Mouse (Mus musculus): ENCODE data around the gene Diaph3. TPM values are rescaled to one million over a fixed set of nuclear protein-coding genes. Genes with fewer than 3 reads are reported as not detected.
A peak's percentile ranks its signal among the peaks of the same experiment; 100 is the strongest.

Gene Diaph3
- polyA plus RNA-seq, 1 experiment from 2014 or later = 7.4 TPM

DNA sequence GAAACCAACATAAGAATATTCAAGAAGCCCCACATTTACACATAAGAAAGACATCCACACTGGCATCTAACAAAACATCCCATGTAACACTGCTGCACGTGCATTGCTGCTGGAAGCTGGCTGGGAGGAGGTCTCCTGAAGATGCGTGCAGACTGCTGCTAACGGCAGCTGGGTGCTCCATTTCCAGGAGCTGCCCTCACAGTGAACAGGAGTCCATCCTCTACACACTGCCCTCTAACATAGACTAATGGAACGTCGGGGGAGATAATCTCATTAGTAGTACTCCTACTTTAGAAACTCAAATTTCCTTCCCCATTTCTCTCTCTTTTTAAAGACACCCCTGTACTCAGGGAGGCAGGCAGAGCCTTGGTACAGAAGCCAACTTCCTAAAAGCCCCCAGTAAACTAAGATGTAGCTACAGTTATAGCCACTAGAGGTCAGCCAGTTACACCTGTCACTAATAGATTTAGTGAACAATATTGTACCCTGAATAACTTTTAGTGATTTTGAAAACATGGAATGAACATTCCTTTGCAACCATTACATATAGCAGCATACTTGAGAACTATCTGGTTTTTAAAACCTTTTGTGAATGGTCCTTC lies 462.8 kb downstream of the Diaph3 start:
- H3K27me3 ChIP-seq (ENCODE audit: control insufficient read depth, insufficient read depth, low read length) = no peaks in the 10 kb centered on the region
- no peaks in the 10 kb centered on the region for H3K4me1 ChIP-seq (ENCODE audit: control insufficient read depth, insufficient read depth, low read length)
- no peak overlapping the region for H3K9ac ChIP-seq (ENCODE audit: low read length)
- no peak overlapping the region for H3K4me2 ChIP-seq
- no peaks in the 10 kb centered on the region for H3K36me3 ChIP-seq (ENCODE audit: control insufficient read depth, insufficient read depth, low read length)
- ATAC-seq (ENCODE audit: low FRiP score) = peak; percentile 38; the same call in 1 of the 2 replicates
- no peaks in the 10 kb centered on the region for H3K9me3 ChIP-seq (ENCODE audit: control insufficient read depth, low read length)
- H3K4me3 ChIP-seq (ENCODE audit: low read depth, low read length) = no peak overlapping the region
- 65% methylated on average over 5 of the region's 5 CpGs for WGBS
- no peak overlapping the region for H3K27ac ChIP-seq (ENCODE audit: low read depth, low read length)
- DNase-seq (ENCODE audit: low spot score, missing footprints) = peak; percentile 79

DNA sequence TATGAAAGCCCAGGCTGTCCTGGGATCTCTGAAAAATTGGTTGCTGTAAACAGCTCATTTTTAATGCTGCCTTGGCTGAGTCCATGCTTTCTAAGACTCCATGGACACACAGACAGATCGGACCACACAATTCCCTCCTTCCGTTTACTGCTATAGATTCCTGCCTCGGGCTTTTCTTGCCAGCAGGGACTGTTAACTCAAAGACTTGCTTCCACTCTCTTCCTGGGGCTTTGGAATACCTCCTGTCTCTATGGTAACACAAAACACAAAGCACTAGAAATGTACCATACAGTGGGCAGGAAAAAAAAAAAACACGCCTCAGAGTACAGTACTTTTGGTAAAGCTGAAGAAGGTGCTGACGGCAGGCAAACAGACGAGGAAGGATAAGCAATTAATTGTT lies 464.0 kb downstream of the Diaph3 start:
- H3K9me3 ChIP-seq (ENCODE audit: control insufficient read depth, low read length) = no peaks in the 10 kb centered on the region
- no peak overlapping the region for H3K27ac ChIP-seq (ENCODE audit: low read depth, low read length)
- H3K36me3 ChIP-seq (ENCODE audit: control insufficient read depth, insufficient read depth, low read length) = no peaks in the 10 kb centered on the region
- no peak overlapping the region for H3K9ac ChIP-seq (ENCODE audit: low read length)
- no peaks in the 10 kb centered on the region for H3K4me1 ChIP-seq (ENCODE audit: control insufficient read depth, insufficient read depth, low read length)
- DNase-seq (ENCODE audit: low spot score, missing footprints) (no peak), ATAC-seq (ENCODE audit: low FRiP score) (no peak)
- no peak overlapping the region for H3K4me2 ChIP-seq
- no peaks in the 10 kb centered on the region for H3K27me3 ChIP-seq (ENCODE audit: control insufficient read depth, insufficient read depth, low read length)
- 52% methylated on average over 6 of the region's 6 CpGs for WGBS
- H3K4me3 ChIP-seq (ENCODE audit: low read depth, low read length) = no peak overlapping the region

DNA sequence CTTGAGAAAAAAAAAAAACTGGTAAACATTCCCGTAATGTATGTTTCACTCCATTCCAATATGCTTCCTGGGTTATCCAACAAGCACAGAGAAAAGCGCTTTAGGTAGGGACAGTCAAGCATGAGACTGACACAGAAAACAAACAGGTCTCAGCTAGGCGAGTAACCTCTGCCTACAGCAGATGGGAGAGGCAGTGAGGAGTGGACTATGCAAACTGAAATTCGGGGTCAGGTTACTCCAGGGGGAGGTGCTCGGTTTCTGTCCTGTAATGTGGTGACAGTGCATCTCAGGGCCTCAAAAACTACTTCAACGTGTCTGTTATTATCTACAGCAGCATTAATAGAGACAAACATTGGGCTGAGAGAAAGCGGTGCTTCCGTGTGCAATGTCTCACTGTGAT lies 465.7 kb downstream of the Diaph3 start:
- Histone ChIP-seq H3K27me3 (ENCODE audit: control insufficient read depth, insufficient read depth, low read length) (no peaks in the 10 kb centered on the region), H3K9ac (ENCODE audit: low read length) (no peak overlapping the region), H3K4me2 (no peak overlapping the region), H3K4me3 (ENCODE audit: low read depth, low read length) (no peak overlapping the region), H3K9me3 (ENCODE audit: control insufficient read depth, low read length) (no peaks in the 10 kb centered on the region), H3K36me3 (ENCODE audit: control insufficient read depth, insufficient read depth, low read length) (no peaks in the 10 kb centered on the region), H3K4me1 (ENCODE audit: control insufficient read depth, insufficient read depth, low read length) (no peaks in the 10 kb centered on the region), H3K27ac (ENCODE audit: low read depth, low read length) (no peak overlapping the region)
- 79% methylated on average over 8 of the region's 8 CpGs for WGBS
- no peak for DNase-seq (ENCODE audit: low spot score, missing footprints)
- no peak for ATAC-seq (ENCODE audit: low FRiP score)

DNA sequence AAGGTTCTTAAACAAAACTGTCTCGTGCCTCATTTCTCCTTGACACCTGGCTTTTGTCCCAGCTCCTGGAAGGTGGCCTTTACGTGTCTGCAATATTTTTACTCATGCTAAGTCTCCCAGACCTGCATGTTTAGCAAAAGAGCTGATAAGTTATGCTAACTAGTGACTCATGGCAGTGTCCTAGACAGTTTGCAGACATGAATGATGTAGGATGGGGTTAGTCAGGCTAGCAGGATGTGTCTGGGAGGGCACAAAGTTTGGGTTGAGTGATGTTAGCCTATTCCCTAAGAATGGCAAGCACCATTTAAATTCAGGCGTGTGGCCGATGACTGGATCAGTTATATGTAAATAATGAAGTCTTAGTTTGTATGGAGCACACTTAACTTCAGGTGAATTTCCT lies 478.2 kb downstream of the Diaph3 start:
- 91% methylated on average over 4 of the region's 4 CpGs for WGBS
- ATAC-seq (ENCODE audit: low FRiP score) = no peak
- no peak overlapping the region for H3K9ac ChIP-seq (ENCODE audit: low read length)
- no peaks in the 10 kb centered on the region for H3K36me3 ChIP-seq (ENCODE audit: control insufficient read depth, insufficient read depth, low read length)
- peak; percentile 47 for DNase-seq (ENCODE audit: low spot score, missing footprints)
- no peaks in the 10 kb centered on the region for H3K27me3 ChIP-seq (ENCODE audit: control insufficient read depth, insufficient read depth, low read length)
- H3K27ac ChIP-seq (ENCODE audit: low read depth, low read length) = no peak overlapping the region
- H3K4me2 ChIP-seq = no peak overlapping the region
- no peaks in the 10 kb centered on the region for H3K9me3 ChIP-seq (ENCODE audit: control insufficient read depth, low read length)
- H3K4me3 ChIP-seq (ENCODE audit: low read depth, low read length) = no peak overlapping the region
- no peaks in the 10 kb centered on the region for H3K4me1 ChIP-seq (ENCODE audit: control insufficient read depth, insufficient read depth, low read length)

DNA sequence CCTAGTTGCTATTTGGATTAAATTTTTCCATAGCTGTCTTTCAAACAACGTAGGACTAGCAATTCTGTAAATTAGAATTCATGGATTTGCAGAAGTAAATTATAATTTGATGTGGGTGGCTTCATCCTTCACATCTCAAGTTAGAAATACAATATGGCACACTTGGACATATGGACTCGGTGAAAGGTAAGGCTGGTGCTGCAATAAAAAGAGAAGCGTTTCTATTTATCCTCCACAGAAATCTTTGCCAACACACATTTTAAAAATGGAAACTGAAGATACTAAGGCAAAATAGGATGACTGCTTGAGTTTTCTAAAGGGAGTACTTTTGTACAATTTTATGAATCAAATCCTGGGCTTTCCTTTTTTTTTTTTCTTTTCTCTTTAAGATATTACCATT lies 480.5 kb downstream of the Diaph3 start:
- H3K27me3 ChIP-seq (ENCODE audit: control insufficient read depth, insufficient read depth, low read length) = no peaks in the 10 kb centered on the region
- no peak overlapping the region for H3K9ac ChIP-seq (ENCODE audit: low read length)
- no peak overlapping the region for H3K27ac ChIP-seq (ENCODE audit: low read depth, low read length)
- DNase-seq (ENCODE audit: low spot score, missing footprints) = no peak
- H3K36me3 ChIP-seq (ENCODE audit: control insufficient read depth, insufficient read depth, low read length) = no peaks in the 10 kb centered on the region
- no peaks in the 10 kb centered on the region for H3K9me3 ChIP-seq (ENCODE audit: control insufficient read depth, low read length)
- ATAC-seq (ENCODE audit: low FRiP score) = no peak
- no peak overlapping the region for H3K4me2 ChIP-seq
- no peaks in the 10 kb centered on the region for H3K4me1 ChIP-seq (ENCODE audit: control insufficient read depth, insufficient read depth, low read length)
- WGBS = 95% methylated on average over 3 of the region's 3 CpGs
- no peak overlapping the region for H3K4me3 ChIP-seq (ENCODE audit: low read depth, low read length)

DNA sequence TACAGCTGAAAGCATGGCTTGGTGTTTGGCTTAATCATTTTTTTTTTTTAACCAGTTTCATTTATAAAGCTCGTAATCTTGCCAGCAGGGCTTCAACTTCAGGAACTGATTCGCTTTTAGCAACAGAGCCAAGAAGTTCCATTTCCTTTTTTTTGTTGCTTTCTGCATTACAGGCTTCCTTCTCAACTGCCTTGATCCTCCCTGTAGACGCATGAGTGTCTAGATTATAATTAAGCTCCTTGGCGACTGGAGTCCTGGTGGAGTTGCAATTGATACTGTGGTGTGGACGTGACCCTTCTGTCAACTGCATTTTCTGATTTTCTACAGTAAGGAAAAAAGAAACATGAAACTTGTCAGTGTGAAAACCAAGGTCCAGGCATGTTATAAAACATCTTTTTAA lies 484.8 kb downstream of the Diaph3 start:
- Histone ChIP-seq H3K27ac (ENCODE audit: low read depth, low read length) (no peak overlapping the region), H3K9ac (ENCODE audit: low read length) (no peak overlapping the region), H3K36me3 (ENCODE audit: control insufficient read depth, insufficient read depth, low read length) (no peaks in the 10 kb centered on the region), H3K4me3 (ENCODE audit: low read depth, low read length) (no peak overlapping the region), H3K4me1 (ENCODE audit: control insufficient read depth, insufficient read depth, low read length) (no peaks in the 10 kb centered on the region), H3K9me3 (ENCODE audit: control insufficient read depth, low read length) (no peaks in the 10 kb centered on the region), H3K4me2 (no peak overlapping the region), H3K27me3 (ENCODE audit: control insufficient read depth, insufficient read depth, low read length) (no peaks in the 10 kb centered on the region)
- 80% methylated on average over 5 of the region's 5 CpGs for WGBS
- DNase-seq (ENCODE audit: low spot score, missing footprints) (no peak), ATAC-seq (ENCODE audit: low FRiP score) (no peak)

DNA sequence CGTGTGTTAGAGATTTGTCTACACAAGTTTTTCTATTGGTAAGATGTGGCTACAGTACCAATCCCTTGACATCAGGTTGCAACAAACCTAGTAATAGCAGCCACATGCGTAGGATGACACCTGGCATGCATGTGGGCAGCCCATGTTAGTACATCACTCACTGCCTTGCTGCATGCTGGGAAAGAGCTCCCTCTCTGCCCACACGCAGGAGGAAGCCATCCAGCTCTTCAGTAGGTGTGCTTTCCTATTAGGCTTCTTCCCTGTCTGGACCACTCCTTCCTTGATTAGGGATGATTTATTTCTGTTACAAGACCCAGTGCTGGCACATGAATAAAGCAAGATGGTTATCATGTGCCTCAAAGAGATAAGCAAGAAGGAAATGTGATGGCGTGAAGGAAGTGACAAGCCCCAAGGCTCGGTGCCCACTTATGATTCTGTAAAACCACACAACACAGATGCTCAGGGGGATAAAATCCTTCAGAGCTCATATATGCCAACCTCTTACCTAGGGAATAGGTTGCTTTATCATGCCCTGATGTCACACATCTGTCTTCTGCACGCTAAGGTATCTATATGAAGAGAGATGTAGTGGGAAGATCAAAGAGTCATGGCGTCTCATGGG lies 494.4 kb downstream of the Diaph3 start:
- no peak for DNase-seq (ENCODE audit: low spot score, missing footprints)
- no peaks in the 10 kb centered on the region for H3K27me3 ChIP-seq (ENCODE audit: control insufficient read depth, insufficient read depth, low read length)
- H3K4me2 ChIP-seq = no peak overlapping the region
- no peak overlapping the region for H3K9ac ChIP-seq (ENCODE audit: low read length)
- no peak for ATAC-seq (ENCODE audit: low FRiP score)
- H3K4me3 ChIP-seq (ENCODE audit: low read depth, low read length) = no peak overlapping the region
- H3K27ac ChIP-seq (ENCODE audit: low read depth, low read length) = no peak overlapping the region
- peaks cover 7% of the 10 kb centered on the region; the same call in 1 of the 2 replicates for H3K4me1 ChIP-seq (ENCODE audit: control insufficient read depth, insufficient read depth, low read length)
- no peaks in the 10 kb centered on the region for H3K9me3 ChIP-seq (ENCODE audit: control insufficient read depth, low read length)
- 88% methylated on average over 7 of the region's 7 CpGs for WGBS
- no peaks in the 10 kb centered on the region for H3K36me3 ChIP-seq (ENCODE audit: control insufficient read depth, insufficient read depth, low read length)

DNA sequence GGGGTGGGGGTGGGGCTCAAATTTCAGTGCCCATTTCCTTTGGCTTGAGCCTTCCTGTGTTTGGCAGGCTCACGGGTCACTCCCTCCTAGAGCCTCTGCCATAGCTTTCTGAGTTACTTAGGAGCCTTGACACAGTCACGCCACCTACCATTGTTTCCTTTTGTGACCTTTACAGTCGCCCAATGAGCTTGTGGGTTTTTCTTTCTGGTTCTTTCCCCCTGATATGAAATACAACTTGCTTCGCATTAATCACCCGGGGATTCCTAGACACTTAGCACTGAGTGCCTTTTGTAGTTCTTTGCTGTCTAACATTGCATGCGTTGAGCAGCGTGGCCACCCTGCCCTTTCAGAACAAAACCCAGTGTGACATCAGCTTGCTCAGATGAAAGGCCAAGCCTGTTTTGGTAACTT lies 498.2 kb downstream of the Diaph3 start:
- no peaks in the 10 kb centered on the region for H3K27me3 ChIP-seq (ENCODE audit: control insufficient read depth, insufficient read depth, low read length)
- no peaks in the 10 kb centered on the region for H3K36me3 ChIP-seq (ENCODE audit: control insufficient read depth, insufficient read depth, low read length)
- peaks cover 7% of the 10 kb centered on the region; the same call in 1 of the 2 replicates for H3K4me1 ChIP-seq (ENCODE audit: control insufficient read depth, insufficient read depth, low read length)
- H3K4me2 ChIP-seq = no peak overlapping the region
- H3K9me3 ChIP-seq (ENCODE audit: control insufficient read depth, low read length) = no peaks in the 10 kb centered on the region
- ATAC-seq (ENCODE audit: low FRiP score) (peak; percentile 82), DNase-seq (ENCODE audit: low spot score, missing footprints) (peak; percentile 83)
- H3K4me3 ChIP-seq (ENCODE audit: low read depth, low read length) = no peak overlapping the region
- H3K9ac ChIP-seq (ENCODE audit: low read length) = no peak overlapping the region
- 50% methylated on average over 7 of the region's 7 CpGs for WGBS
- no peak overlapping the region; the same call in 1 of the 2 replicates for H3K27ac ChIP-seq (ENCODE audit: low read depth, low read length)

DNA sequence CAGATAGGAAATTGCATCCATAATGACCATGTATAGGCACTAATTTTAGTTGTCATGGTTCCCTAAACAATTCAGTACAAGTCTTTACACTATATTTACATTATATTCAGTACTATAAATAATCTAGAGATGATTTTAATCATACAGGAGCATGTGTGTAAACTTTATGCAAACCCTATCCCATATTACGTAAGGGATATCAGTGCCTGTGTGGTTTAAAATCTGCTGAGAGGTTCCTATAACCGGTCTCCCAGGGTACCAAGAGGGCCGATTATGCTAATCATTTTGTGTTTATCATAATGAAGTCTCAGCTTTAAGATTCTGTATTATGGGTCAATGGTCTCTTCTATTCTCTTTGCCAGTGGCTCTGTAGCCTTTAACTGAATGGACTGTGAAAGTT lies 499.2 kb downstream of the Diaph3 start:
- ATAC-seq (ENCODE audit: low FRiP score) (no peak), DNase-seq (ENCODE audit: low spot score, missing footprints) (peak; percentile 71)
- Histone ChIP-seq H3K4me2 (no peak overlapping the region), H3K27me3 (ENCODE audit: control insufficient read depth, insufficient read depth, low read length) (no peaks in the 10 kb centered on the region), H3K27ac (ENCODE audit: low read depth, low read length) (no peak overlapping the region), H3K9me3 (ENCODE audit: control insufficient read depth, low read length) (no peaks in the 10 kb centered on the region), H3K4me1 (ENCODE audit: control insufficient read depth, insufficient read depth, low read length) (peaks cover 7% of the 10 kb centered on the region; the same call in 1 of the 2 replicates), H3K4me3 (ENCODE audit: low read depth, low read length) (no peak overlapping the region), H3K9ac (ENCODE audit: low read length) (no peak overlapping the region), H3K36me3 (ENCODE audit: control insufficient read depth, insufficient read depth, low read length) (no peaks in the 10 kb centered on the region)
- 91% methylated on average over 3 of the region's 3 CpGs for WGBS
